Mouse (Mus musculus) adrenal gland, adult (tissue): ENCODE measurements around the gene Slc5a12.

Experiments used
- DNase-seq, 2 experiments: peaks; one replicate each; pipeline ENCODE4 v3.0.0; 2022 to 2023; ENCODE audit warnings: low spot score in 1 of 2; ENCODE audit not compliant: inconsistent age in 2 of 2

The Slc5a12 gene

DNA sequence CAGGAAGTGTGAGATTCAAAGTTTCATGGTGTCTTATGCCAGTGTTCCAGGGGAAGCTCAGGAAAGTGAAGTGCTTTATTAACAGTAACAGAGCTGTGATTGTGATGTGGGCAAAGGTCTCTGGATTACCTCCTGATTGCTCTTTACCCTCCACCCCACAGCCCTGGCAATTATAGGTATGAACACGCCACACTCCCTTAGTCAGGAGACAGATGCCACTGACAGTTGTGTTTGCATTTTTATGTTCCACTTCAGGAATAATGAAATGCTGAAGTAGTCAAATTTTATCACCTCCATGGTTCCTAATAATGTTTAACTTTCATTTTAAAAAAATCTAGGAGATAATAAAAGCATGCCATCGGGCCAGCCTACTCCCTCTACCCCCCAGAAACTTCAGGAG lies at the start of gene Slc5a12:
Gene Slc5a12, plus strand, starts transcription at position 367 of the 400 bp plus-strand sequence.
- no peak for DNase-seq

DNA sequence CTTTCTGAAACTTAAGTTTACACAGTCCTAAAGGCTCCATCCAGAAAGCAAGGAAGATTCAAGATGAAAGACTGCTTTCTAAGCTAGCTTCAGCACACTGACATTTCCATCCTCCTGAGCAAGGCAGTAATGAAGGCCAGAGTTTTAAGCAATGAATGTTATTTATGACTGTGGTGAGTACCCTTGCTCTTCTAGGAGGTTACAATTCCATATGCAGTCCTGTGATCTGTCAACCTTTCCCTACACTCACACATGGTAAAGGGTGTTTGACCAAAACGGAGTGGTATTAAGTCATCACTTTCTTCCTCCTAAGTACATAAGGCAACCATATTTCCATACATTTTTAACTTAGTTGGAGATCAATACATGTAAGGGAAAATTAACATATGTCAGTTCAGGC lies 41.0 kb upstream of the Slc5a12 start:
- DNase-seq = no peak

DNA sequence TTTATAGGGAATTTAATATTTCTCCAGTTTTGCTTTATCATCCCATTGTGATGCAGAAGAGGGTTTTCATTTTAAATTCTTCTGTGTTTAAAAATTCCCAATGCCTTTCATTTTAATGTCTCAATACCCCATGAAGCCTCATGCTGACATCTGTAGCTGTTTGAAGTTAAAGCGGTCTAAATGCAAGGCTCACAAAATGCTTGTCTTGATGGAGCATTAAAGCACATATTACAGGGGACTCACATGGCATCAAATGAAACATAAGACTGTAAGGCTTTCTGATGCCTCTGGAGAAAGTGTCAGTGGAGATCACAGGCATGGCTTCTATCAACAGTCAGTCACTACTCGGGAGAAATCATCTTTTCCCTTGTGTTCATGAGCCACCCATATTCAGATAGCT lies 34.5 kb upstream of the Slc5a12 start:
- no peak for DNase-seq

DNA sequence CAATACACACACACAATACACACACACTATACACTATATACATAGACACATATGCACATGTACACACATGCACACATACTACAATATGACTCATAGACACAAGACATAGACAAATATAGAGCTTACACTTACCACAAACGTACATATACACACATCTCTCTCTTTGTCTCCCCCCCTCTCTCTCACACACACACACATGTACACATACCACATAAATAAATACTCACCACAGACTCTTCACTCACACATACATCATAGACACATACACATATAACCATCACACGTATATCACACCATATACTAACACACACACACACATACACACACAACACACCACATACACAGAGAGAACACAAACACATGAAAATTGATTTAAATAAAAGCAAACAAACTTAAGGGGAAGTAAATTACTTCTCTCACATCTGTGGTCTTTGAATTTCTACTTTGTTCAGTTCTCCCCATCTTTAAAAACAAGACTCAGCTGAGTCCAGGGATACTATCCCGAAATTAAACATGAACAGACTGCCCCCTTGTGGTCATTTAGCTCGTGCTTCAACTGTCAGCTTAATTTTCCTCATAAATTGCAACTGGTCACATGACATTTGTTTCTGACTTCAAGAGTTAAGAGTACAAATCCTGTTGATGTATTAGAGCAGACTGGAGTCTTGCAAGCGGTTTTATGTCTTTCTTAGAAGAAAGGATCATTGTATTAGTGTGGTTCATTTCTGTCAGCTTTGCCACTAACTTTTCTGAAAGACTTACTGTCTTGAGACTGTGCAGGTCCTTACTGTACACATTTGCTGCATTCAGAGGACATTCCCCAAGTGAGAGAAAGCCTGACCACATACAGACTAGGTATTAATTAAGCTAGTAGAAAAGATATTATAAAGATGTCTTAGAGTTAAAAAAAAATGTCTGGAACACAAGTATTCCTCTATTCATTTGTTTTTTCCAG lies 32.1 kb upstream of the Slc5a12 start:
- DNase-seq = peak; percentile 26 to 88

DNA sequence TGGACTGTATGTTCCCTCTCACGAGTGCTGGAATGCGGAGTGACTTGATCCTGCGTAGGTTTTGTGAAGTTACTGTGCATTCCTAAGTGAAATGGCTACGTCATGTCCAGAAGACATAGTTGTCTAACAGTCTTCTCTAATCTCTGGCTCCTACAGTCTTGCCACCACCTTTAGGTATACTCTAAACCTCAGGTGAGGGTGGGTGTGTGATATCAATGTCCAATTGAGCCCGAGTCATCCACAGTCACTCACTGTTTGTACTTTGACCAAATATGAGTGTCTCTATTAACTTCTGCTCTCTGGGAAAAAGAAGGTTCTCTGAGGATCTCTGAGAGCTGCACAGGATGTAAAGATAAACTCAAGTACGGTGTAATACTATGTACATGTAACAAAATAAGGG lies 10.4 kb upstream of the Slc5a12 start:
- no peak for DNase-seq

DNA sequence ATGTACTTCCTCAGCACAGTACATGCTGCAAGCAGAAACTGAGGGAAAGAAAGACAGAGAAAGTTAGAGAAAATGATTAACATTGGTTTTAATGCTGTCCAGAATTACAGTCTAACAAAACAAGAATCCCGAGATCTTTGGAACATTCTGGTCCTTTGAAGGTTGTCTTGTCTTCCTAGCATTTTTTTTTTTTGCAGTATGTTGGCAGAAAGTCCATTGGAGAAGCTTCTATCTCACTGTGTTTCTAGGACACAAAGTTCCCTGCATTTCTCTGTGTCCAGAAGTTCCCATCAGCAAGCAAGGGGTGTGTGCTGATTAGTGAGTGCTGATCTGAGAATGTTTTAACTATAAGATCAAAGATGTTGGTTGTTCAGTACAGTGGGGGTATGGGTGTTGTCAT lies 7.1 kb upstream of the Slc5a12 start:
- DNase-seq = no peak

DNA sequence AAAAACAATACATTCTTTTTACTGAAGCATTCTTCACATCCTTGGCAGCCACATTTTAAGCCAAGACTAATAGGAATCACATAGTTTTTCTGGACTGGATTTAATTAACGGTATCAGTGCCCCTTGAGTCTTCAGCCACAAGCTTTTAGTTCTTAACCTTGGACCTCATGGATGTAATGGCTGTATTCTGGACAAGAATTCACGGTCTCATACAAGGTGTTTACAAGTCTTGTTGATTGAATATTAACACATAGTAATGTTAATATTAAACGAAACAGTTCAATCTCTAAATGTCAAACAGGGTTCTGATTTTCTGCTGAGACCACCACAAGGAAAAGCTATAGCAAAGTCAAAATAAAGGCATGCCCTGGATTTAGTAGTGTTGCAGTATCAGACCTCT lies 4.8 kb upstream of the Slc5a12 start:
- DNase-seq = no peak

DNA sequence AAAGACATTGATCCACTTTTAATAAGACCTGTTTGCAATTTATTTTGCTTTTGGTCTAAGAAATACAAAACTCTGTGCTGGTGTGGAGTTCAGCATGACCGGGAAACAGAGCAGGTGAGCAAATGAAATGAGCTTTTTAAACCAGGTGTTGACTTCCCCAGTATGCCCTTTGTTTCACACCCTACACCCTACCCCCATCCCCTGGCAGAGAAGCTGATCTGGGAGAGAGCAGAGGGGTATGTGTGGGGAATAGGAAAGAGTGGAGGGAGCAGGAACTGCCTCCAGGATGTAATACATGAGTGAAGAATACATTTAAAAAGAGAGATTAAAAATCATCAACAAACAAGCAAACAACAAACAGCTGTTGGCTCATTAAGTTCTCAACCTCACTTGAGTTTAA lies 47.3 kb downstream of the Slc5a12 start:
- DNase-seq = no peak

DNA sequence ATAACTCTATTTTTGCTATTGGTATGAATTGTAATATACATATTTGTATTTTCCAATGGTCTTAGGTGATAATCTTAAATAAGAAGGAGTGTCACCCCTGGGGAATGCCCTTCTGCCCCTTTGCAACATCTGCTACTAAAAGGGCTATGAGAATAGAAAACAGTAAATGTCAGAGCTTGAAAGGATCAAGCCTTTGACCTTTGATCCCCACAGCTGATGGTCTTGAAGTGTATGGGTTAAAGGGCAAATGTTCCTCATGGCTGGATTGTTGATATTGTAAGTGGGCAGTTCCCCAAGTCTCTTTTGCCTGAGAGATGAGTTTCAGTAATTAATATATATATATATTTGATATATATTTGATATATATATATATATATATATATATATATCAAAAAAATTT lies 47.7 kb downstream of the Slc5a12 start:
- no peak for DNase-seq

DNA sequence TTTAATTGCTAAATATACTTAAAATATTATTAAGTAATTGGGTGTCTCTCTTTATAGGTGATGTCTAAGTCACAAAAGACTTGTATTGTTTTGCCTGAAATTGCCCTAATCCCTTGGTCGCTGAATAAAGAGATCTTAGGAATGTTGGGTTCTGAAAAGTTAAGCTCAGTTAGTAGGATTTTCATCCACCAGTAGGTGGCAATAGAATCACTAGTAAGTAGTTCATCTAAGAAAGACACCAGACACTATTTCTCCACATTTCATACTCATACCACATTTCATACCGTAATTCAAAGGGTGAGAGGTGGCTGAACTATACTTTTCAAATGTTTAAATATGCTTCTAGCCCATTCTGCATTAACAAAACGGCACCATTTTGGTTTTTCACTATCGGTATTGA lies 66.2 kb downstream of the Slc5a12 start:
- DNase-seq = peak in 1 of 2 experiments; percentile 61

DNA sequence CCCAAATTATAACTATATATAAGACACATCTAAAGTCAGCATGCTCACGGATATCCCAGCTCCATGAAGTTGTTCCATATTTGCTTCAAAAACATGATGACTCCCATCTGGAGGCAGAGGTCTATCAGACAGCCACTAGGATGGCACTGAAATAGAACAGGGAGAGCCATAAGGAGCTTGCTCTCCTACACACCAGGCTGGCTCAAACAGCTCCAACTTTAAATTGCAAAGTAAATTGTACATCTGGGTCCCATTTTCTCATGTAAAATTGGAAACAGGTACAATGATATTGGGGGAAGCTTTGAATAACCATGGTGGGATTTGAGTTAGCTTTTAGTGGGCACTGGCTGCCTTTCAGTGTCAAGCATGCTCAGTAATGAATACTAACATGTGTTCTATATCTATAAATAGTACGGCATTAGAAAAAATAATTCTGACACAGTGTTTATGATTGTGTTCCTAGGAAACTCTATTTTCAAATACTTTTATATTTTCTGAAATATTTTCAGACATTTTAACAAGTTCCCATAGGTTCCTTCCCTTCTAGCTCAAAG lies 74.0 kb downstream of the Slc5a12 start:
- DNase-seq = no peak
